Mouse (Mus musculus) inflammation-experienced regulatory T-cells, adult 6 months (primary cell): ENCODE measurements around the gene Bco1. TPM values are rescaled to one million over a fixed set of nuclear protein-coding genes. Genes with fewer than 3 reads are reported as not detected.

Experiments
- ATAC-seq: one replicate; pipeline ENCODE4 v1.8.0; 2017
- polyA plus RNA-seq, 3 experiments: library from polyadenylated mRNA; unstranded; fragments of 100-300 nt; shearing (Covaris generic); gene quantifications; one replicate each; pipeline ENCODE4 v1.2.1; 2017

The Bco1 gene
- polyA plus RNA-seq = not detected

GRCm38 (mm10) chr8:117095647-117096046, at the start of gene Bco1:
TSS of gene Bco1 (plus strand) at chr8:117095854.
- no peak for ATAC-seq

- ATAC-seq = no peak
Observed at GRCm38 (mm10) chr8:117049444-117049843, 46.2 kb upstream of the Bco1 start.

GRCm38 (mm10) chr8:117050763-117051162, 44.9 kb upstream of the Bco1 start:
- no peak for ATAC-seq

GRCm38 (mm10) chr8:117051316-117051715, 44.3 kb upstream of the Bco1 start:
- no peak for ATAC-seq

- no peak for ATAC-seq
Observed at GRCm38 (mm10) chr8:117053135-117054079, 42.2 kb upstream of the Bco1 start.

GRCm38 (mm10) chr8:117054146-117054545, 41.5 kb upstream of the Bco1 start:
- ATAC-seq = no peak

GRCm38 (mm10) chr8:117055097-117055496, 40.6 kb upstream of the Bco1 start:
- no peak for ATAC-seq

GRCm38 (mm10) chr8:117059021-117059420, 36.6 kb upstream of the Bco1 start:
- no peak for ATAC-seq

GRCm38 (mm10) chr8:117060306-117060705, 35.3 kb upstream of the Bco1 start:
- no peak for ATAC-seq

- no peak for ATAC-seq
Observed at GRCm38 (mm10) chr8:117061180-117061880, 34.3 kb upstream of the Bco1 start.

GRCm38 (mm10) chr8:117066955-117067354, 28.7 kb upstream of the Bco1 start:
- no peak for ATAC-seq

GRCm38 (mm10) chr8:117067396-117067795, 28.3 kb upstream of the Bco1 start:
- no peak for ATAC-seq

- ATAC-seq = no peak
Observed at GRCm38 (mm10) chr8:117068294-117068693, 27.4 kb upstream of the Bco1 start.

GRCm38 (mm10) chr8:117069708-117070107, 25.9 kb upstream of the Bco1 start:
- ATAC-seq = no peak

- ATAC-seq = no peak
Observed at GRCm38 (mm10) chr8:117074350-117075182, 21.1 kb upstream of the Bco1 start.

- no peak for ATAC-seq
Observed at GRCm38 (mm10) chr8:117078367-117078926, 17.2 kb upstream of the Bco1 start.

- no peak for ATAC-seq
Observed at GRCm38 (mm10) chr8:117079652-117080051, 16.0 kb upstream of the Bco1 start.

GRCm38 (mm10) chr8:117082399-117082872, 13.2 kb upstream of the Bco1 start, which contains the start of gene Pkd1l2:
TSS of gene Pkd1l2 (minus strand) at chr8:117082449.
- ATAC-seq = no peak

- ATAC-seq = no peak
Observed at GRCm38 (mm10) chr8:117082947-117083559, 12.6 kb upstream of the Bco1 start.

- no peak for ATAC-seq
Observed at GRCm38 (mm10) chr8:117085521-117085920, 10.1 kb upstream of the Bco1 start.

GRCm38 (mm10) chr8:117087036-117087435, 8.6 kb upstream of the Bco1 start:
- no peak for ATAC-seq

GRCm38 (mm10) chr8:117089802-117090201, 5.9 kb upstream of the Bco1 start:
- no peak for ATAC-seq
